Mouse (Mus musculus) brain, embryonic 14.5 days (tissue): ENCODE data around the gene Tectb.

Experiments
- CTCF ChIP-seq: fragments of 200-500 bp; IDR thresholded peaks from 2 replicates; pipeline ENCODE4 v1.5.1; 2012; ENCODE audit warnings: inconsistent platforms, mild to moderate bottlenecking, moderate library complexity, borderline replicate concordance; ENCODE audit not compliant: insufficient read depth, insufficient read length; ENCODE audit errors: extremely low read depth
- POLR2A ChIP-seq: fragments of 200-500 bp; IDR thresholded peaks from 2 replicates; pipeline ENCODE4 v1.6.1; 2012; ENCODE audit warnings: mild to moderate bottlenecking, inconsistent platforms, borderline replicate concordance; ENCODE audit not compliant: poor library complexity, insufficient read depth, insufficient read length, severe bottlenecking; ENCODE audit errors: extremely low read depth

- TF ChIP-seq CTCF (no peak), POLR2A (no peak)
Observed at GRCm38 (mm10) chr19:55170399-55170798, 10.1 kb upstream of the Tectb start.
